Mouse (Mus musculus) heart, adult 11 months (tissue): ENCODE data around the gene Grb2.

Source experiments
- DNase-seq: peaks from one replicate; pipeline ENCODE4 v3.0.0; 2022

The Grb2 gene

DNA sequence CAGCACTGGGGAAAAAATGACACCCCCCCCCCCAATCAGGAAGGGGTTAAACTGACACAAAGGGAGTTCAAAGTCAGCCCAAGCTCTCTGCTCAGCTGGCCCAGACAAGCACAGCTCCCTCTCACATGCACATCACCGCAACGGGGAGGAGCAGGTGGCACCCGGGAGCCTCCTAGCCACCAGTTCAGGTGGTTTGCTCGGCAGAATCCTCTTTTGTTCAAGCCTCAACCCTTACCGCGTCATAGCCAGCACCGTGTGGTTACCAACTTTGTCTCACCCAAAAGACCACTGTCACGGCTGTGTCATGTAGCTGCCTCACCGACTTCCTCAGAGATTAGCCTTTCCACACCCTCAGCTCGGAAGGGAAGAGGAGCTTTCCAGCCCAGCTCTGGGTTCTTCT is 65.1 kb downstream of the Grb2 start:
- DNase-seq, result peak; percentile 87

- no peak for DNase-seq
These were observed 65.7 kb downstream of the Grb2 start for GRCm38 (mm10) chr11:115642705-115643104.

DNA sequence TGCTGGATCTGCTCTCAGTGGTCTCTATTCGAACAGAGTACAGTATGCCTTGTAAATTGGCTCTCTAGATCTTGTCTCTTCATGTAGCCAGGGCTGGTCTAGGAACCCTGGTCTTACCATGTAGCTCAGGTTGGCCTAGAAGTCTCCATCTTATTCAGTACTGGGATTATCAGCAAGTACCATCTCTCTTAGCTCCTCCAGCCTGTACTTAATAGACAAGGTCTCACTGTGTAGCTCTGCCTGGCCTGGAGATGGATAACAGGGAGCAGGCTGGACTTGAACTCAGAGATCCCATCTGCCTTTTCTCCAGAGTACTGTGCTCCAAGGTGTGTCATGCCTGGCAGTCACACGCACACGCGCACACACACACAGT is 66.7 kb downstream of the Grb2 start:
- no peak for DNase-seq

DNA sequence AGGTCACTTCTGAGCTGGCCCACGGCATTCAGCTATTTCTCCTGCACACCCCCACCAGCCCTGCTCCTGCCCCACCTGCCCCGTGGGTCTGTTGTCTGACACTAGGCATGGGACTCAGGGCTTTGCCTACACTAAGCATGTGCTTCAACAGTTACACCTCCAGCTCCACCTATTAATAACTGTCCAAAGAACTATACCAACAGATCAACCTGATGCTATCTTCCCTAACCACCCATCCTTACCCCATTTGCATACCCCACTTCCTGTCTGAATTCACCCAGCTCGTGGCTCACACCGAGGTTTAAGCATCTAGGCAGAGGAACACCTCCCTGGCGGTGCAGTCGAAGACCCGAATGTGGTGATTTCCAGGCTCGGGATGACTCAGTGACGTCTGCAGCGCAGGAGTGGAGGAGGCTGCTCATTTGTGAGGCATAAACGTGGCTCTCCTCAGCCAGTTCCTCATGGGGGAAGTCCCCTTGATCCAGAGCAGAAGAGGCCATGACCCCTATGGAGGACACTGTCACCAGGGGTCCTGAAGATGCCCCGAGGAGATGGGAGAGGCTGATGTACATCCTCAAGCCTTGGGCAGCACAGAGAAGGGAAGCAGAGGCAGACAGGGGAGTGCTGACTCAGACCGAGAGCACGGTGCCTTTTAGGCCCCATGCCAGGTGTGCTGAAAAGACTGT is 67.3 kb downstream of the Grb2 start:
- peak; percentile 89 for DNase-seq

- DNase-seq, result no peak
These were observed 68.0 kb downstream of the Grb2 start for GRCm38 (mm10) chr11:115640311-115640828.

DNA sequence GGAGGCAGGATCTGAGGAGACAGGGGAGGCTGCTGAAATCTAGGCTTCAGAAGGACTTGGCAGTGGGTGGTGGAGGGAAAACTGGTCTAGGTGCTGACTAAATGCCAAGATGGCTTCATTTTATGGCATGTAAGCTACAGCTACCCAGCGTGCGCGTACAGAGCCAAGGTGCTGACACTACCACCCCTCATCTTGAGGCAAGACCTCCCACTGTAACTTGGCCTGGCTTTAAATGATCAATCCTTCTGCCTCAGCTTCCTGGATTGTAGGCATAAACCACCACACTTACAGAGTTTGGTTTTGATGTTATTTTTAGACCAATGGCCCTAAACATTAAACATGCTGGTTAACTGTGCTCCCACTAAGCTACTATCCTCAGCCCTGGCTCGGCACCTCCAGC is 68.9 kb downstream of the Grb2 start:
- DNase-seq, result no peak

GRCm38 (mm10) chr11:115638498-115639409 is 69.6 kb downstream of the Grb2 start:
- DNase-seq, result no peak

DNA sequence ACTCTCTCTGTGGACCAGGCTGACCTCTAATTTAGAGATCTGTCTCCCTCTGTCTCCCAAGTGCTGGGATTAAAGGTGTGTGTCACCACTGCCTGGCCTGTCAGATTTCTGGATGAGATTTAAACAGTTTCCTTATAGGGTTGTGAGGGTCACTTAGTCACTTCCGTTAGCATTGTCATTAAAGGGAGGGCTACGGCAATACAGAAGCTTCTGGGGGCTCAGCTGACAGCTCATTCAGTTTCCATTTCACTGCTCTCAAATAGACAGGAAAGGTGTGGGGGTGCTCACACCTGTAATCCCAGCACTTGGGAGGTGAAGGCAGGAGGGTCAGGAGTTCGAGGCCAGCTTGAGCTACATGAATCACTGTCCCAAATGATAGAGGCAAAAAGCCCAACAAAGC is 71.4 kb downstream of the Grb2 start:
- no peak for DNase-seq

DNA sequence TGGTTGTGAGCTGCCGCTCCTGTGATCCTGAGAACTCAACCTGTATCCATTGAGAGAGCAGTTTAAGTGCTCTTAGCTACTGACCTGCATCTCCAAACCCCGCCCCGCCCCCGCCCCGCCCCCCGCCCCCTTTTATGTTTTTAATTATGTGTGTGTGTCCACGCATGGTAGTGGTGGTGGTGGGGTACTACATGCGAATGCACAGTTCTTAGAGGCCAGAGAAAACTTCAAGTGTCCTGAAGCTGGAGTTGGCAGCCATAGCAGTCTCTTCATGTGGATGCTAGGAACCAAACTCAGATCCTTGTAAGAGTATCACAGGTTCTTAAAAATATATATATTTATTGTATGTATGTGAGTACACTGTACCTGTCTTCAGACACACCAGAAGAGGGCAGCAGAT is 72.9 kb downstream of the Grb2 start:
- no peak for DNase-seq

DNA sequence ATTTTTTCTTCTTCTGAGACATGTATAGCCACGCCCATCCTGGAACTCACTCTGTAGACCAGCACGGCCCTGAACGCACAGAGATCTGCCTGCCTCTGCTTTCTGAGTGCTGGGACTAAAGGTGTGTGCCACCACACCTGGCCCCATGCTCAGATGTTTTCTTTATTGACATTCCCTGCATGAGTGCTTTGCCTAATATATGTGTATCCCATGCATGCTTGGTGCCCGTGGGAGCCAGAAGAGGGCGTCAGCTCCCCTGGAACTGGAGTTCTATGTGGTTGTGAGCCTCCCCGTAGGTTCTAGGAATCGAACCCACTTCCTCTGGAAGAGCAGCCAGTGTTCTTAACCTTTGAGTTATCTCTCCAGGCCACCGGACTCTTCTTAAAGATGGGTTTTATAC is 73.4 kb downstream of the Grb2 start:
- DNase-seq, result peak; percentile 88

DNA sequence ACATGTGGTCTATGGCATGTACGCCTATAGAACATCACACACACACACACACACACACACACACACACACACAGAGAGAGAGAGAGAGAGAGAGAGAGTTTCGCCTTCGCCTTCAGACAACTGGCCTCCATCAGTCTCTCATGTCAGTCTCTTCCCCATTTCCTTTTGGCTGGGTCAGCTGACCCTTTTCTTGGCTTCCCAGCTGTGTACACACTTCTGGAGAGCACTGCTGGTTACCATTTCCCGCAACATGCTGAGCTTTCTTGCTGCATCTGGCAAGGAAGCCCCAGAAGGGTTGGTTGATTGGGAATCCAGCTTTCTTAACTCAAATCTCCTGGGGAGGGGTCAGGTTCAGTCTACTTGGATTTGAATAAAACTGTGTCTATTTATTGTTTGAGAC is 74.3 kb downstream of the Grb2 start:
- peak; percentile 95 for DNase-seq

GRCm38 (mm10) chr11:115632862-115633261 is 75.5 kb downstream of the Grb2 start:
- no peak for DNase-seq

- no peak for DNase-seq
These were observed 76.2 kb downstream of the Grb2 start for GRCm38 (mm10) chr11:115632247-115632646.

DNA sequence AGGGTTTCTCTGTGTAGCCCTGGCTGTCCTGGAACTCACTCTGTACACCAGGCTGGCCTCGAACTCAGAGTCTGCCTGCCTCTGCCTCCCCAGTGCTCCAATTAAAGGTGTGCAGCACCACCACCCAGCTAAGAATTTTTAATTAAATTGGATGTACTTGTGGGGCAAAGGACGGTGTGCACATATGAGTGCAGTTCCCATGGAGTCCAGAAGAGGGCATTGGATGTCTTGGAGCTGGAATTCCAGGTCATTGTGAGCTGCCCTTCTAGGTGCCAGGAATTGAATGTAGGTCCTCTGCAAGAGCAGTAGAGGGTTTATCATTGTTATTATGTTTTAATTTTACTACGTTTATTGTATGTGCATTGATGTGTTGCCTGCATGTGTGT is 76.9 kb downstream of the Grb2 start:
- DNase-seq, result peak; percentile 94

DNA sequence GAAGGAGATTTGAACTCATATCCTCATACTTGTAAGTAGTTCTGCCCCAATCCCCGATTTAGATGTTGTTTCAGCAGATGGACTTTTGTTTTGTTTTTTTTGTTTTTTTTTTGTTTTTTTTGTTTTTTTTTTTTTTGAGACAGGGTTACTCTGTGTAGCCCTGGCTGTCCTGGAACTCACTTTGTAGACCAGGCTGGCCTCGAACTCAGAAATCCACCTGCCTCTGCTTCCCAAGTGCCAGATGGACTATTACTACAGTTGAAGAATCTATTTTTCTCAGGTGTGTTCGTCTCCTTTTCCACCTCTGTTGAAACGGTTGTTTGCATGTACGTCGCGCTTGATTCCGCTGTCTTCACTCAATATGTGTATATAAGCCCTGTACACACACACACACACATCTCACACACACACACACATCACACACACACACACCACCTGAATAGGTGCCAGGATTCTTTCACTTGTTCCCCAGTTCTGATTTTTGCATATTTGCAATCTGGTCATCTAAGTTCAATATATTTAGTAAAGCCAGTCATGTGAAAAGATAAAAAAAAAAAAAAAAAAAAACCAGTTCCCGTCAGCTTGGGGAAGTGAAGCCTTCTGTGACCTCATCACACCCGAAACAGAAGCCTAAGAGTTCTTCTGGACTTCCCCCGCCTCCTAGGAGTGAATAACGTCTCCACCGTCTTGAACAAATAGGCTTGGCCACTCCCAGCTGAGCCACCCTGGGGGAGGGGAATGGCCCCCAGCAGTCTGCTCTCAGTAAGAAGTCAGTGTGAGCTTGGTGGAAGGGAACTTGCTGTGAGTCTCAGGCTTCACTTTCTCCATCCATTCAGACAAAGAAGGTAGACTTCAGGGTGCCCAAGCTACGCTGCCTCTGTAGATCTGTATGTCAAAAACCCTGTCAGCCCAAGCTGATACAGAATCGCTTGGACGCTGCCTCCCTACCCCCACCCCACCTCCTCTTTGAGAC is 77.6 kb downstream of the Grb2 start:
- DNase-seq, result peak; percentile 98

DNA sequence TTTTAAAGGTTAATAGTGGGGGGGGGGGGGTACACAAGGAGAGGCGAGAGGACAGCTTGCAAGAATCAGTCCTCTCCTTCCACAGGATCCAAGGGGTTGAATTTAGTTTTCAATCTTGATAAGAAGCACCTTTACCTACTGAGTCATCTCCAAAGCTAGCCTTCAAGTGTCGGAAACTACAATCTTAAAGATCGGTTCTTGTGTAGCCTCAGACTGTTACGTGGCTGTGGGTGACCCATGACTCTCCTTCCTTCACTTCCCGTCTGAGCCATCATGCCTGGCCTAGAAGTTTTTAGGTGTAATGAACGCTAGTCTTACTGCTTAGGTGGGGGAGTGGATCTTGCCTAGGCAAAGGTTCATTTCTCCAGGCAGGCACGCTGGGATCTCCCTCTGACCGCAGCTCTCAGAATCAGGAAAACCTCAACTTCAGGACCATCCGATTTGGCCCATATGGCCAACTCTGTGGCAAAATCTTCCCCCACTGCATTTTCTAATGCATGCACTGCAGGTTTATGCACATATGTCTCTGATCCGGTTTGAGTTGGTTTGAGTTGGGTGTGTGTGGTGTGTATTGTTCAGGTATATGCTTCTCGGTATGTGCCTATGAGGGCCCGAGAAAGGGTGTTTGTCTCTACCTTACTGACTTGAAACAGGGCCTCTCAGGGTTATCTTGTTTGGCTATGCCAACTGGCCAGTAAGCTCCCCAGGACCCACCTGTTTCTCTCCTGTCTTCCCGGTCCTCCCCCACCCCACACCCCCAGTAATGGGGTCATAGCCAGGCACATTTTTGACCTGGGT is 78.5 kb downstream of the Grb2 start:
- peak; percentile 90 for DNase-seq

DNA sequence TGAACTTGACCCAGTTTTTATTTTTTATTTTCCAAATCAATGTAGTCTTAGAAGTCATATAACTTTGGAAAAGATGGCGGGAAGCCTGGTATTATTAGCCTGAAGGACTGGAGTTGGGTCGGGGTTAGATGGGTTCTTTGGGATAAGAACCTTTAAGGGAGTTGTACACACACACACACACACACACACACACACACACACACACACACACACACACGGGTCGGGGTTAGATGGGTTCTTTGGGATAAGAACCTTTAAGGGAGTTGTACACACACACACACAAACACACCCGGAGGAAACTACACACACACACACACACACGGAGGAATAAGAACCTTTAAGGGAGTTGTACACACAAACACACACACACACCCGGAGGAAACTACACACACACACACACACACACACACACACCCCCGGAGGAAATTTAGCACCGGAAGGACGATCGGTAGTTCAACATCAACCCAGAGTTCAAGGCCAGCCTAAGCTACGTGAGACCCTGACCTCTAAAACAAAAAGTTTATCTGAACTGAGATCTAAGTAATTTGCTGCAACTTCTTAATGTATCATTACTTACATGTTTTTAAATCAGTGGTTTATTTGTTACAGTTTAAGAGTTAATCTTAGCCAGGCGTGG is 79.8 kb downstream of the Grb2 start:
- peak; percentile 89 for DNase-seq

- peak; percentile 100 for DNase-seq
These were observed 80.5 kb downstream of the Grb2 start, which contains the start of gene Slc25a19 for GRCm38 (mm10) chr11:115627705-115628464. Slc25a19 (minus strand) TSS chr11:115628295.

DNA sequence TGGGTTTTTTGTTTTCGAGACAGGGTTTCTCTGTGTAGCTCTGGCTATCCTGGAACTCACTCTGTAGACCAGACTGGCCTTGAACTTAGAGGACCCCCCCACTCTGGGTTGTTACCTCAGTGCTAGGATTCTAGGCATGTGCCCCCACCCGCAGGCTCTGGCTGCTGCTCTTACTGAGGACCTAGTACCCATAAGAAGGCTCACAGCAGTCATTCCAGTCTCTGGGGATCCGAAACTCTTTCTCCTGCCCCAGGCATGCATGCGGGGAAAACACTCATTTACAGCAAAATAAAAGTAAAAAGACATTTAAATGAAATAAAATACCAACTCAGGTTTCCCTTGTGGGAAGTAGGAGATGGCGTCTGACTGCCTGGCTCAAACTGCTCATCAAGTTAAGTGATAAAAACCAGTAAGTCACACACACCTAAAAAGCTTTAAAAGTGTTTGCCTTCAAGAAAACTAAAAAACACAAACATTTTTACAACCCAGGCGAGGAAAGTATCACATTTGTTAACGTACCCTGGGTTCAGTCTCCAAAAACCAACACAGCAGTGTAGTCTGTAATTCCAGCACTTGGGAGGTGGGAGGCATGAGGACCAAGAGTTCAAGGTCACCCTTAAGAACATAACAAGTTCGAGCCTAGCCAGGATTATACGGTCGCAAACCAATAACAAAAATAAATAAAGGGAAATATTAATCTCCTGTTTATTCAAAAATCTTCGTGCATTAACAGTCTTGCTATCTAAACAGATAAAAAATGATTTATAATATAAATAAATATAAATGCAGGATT is 81.4 kb downstream of the Grb2 start:
- no peak for DNase-seq

- DNase-seq, result peak; percentile 91
These were observed 82.5 kb downstream of the Grb2 start for GRCm38 (mm10) chr11:115625877-115626276.
